Mouse (Mus musculus): ENCODE data around the gene Gtsf1.

The Gtsf1 gene

DNA sequence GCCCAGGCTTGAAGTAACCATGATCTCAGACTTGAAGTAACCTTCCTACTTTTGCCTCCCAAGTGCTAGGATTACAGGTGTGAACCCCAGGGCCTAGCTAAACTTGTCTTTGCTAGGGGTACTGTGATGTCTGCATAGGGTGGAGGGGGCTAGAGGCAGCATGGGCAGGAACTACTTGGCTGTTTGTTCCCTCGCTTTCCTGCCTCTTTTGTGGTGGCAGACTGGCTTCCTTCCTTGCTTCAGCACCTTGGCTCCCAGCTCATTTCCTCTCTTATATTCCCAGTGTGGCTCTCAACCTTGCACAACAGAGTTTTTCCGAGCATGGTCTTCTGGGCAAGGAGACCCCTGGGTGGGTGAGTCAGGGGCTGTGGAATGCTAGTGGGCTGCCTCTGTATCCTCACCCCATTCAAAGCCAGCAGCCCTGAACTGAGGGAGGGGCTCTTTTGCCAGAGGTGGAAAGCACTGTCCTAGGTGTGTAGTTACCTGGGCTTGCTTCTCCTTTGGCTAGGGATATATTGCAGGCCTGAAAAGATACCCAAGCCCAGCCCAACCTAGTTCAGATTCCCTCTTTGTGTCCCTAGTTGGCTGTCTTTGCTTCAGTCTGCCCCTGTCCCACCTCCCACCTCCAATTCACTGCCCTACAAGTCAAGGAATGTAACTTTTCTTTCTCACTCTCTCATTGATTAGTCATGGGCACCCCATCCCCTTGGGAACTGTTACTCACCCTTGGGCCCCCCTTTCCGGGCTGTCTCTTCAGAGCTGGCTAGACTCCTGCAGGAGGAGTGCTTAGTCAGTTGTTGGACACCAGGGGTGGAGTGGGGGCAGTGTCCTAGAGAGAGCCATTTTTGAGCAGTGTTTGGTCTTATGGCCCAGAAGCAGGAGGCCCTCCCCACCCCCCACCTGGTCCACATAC is 52.3 kb downstream of the Gtsf1 start:
- DNase-seq (ENCODE audit: low spot score) = no peak

- no peak for DNase-seq (ENCODE audit: low spot score)
Measured at GRCm38 (mm10) chr15:103376837-103377269, 53.4 kb downstream of the Gtsf1 start.

DNA sequence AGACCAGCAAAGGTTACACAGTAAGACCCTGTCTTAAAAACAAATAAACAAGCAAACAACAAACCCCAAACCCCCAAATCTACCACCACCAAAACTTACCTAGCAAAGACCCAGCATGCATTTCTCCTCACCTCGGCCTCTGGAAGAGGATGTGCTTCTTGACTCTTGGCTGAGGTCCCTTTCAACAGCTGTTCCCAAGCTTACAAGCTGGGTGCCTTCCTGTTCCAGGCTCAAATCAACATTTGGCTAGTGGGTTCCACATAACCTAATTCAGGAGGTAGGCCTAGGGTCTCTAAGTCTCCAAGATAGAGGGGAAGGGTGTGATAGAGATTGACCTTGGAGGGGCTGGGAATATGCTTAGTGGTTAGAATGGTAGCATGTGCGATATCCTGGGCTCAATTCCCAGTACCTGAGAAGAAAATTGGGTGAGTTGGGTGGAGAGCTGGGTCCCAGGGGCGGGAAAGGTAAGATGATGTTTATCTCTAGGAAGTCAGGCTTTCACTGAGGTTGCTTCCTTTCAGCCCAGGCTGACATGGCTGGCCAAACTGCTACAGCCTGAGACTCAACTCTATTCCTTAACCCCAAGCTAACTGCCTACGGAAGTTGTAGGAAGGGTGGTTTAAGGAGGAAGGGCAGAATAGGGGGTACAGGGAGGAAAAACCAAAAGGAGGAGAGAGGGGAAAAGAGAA is 55.0 kb downstream of the Gtsf1 start:
- DNase-seq (ENCODE audit: low spot score) = no peak

DNA sequence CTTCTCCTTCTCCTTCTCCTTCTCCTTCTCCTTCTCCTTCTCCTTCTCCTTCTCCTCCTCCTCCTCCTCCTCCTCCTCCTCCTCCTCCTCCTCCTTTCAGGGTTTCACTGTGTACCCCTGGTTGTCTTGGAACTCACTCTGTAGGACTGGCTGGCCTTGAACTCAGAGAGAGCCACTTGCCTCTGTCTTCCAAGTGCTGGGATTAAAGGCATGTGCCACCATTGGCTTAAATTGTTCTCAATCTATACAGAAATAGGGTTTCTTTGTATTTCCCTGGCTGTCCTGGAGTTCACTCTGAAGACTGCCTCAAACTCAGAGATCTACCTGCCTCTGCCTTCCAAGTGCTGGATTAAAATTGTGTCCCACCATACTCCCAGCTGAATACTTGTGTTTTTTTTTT is 57.8 kb downstream of the Gtsf1 start:
- no peak for DNase-seq (ENCODE audit: low spot score)

DNA sequence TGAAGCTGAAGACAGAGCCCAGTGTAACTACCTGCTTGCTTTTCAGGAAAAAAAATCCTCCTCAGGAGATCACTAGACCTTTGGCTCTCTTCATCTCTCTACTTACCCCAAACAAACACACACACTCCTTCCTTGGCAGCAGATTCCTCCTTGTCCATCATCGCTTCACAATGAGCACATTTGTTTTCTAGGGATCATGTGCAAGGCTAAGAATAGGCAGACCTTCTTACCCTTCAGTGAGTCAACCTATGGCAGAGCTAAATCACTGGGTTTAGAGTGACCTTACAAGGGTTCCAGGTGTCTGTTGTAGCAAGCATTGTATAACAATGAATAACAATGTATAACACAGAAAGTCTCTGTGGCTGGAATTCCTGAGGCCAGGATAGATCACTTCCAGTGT is 58.5 kb downstream of the Gtsf1 start:
- no peak for DNase-seq (ENCODE audit: low spot score)

- DNase-seq (ENCODE audit: low spot score) = no peak
Measured at GRCm38 (mm10) chr15:103371208-103371607, 59.1 kb downstream of the Gtsf1 start.

GRCm38 (mm10) chr15:103370462-103370861 is 59.8 kb downstream of the Gtsf1 start:
- DNase-seq (ENCODE audit: low spot score) = no peak

DNA sequence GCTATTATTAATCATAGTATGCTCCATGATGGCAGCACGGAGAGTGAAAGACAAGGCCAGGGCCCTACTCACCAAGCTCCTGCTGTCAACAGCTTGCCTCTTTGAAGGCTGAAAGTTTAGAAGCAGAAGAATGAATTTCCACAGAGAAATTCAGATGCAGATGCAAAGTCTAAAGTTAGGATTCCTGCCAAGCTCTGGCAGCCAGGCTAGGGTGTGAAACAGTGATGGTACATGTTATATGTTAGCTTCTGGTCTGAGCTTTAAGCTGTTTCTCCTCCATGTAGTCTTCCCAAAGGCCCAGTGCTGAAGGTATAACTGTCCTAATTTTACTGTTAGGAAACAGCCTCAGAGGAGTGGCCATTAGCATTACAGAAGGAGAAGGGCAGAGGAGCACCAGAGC is 61.1 kb downstream of the Gtsf1 start:
- no peak for DNase-seq (ENCODE audit: low spot score)

GRCm38 (mm10) chr15:103368179-103368940 is 61.9 kb downstream of the Gtsf1 start:
- DNase-seq (ENCODE audit: low spot score) = no peak

GRCm38 (mm10) chr15:103366376-103367149 is 63.7 kb downstream of the Gtsf1 start, which contains the start of gene Itga5:
Itga5 (minus strand) TSS chr15:103366763.
- DNase-seq (ENCODE audit: low spot score) = peak; percentile 74

DNA sequence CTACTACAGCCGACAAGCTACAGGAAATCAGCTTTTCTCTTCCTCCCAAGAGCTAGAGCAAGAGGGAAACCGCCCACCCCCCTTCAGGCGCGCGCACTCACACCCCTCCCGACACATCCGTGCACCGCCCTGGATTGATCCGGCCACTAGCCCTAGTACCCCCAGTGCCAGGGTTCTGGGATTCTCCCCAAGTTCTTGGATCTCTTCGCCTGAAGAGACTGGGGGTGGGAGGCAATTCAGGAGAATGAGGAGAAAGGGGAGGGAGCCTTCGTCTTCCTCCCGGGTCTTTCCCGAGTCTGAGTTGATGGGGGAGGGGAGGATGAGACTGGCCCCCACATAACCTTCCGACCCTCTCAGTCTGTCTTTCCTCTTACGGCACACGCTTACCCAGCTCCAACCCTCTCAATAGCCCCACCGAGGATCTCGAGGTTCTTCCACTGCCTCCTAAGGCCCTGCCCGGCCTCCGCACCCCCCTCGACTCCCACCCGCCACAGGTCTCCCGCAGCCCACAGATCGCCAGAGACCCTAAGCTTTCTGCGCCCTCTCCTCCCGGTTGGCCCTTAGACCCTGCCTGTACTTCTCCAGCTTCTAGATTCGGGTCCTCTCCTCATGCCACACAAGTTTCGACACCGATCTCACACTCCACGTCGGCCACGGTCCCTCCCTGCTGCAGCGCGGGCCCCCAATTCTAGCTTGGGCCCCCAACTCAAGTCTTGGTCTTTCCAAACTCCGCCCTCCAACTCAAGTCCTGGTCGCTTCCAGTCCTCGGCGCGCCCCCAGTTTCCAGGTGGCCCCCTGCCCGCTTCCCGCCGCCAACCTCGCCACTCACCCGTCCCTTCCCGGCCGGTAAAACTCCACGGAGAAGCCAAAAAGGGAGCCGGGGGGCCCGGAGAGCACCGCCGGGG is 64.5 kb downstream of the Gtsf1 start:
- DNase-seq (ENCODE audit: low spot score) = no peak

DNA sequence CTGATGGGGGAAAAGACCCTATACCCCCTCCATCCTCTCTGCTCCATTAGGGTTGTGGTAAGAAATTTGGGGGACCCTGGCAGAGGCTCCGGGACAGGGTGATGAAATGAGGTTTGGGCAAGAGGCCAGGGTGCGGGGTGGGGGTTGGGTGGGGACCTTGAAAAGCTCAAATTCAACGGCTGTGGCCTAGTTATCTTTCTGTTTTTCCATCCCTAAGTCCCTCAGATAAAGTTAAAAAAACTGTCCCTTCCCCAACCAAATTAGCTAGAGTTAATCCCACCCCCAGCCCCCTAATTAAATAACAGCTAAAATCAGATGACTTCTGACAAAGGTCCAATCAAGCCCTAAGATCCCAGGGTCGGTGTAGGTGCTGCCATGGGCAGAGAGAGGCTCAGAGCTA is 65.5 kb downstream of the Gtsf1 start:
- no peak for DNase-seq (ENCODE audit: low spot score)

DNA sequence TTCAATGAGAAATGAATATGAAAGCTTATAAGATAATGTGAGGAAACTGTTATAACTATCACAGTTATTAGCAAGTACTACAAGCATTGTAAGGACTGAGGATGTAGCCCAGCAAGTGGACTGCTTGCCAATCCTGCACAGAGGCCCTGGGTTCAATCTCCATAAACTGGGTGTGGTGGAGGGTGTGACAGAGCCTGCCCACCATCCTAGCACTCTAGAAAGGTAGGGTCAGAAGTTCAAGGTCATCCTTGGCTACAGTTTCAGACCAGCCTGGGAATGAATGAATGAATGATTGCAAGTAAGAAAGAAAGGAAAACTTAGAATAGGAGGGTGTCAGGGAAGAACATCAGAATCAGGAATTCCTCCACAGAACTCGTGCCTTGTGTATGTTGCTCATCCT is 66.5 kb downstream of the Gtsf1 start:
- no peak for DNase-seq (ENCODE audit: low spot score)

- no peak for DNase-seq (ENCODE audit: low spot score)
Measured at GRCm38 (mm10) chr15:103362950-103363349, 67.3 kb downstream of the Gtsf1 start.

- DNase-seq (ENCODE audit: low spot score) = no peak
Measured at GRCm38 (mm10) chr15:103362333-103362732, 67.9 kb downstream of the Gtsf1 start.

DNA sequence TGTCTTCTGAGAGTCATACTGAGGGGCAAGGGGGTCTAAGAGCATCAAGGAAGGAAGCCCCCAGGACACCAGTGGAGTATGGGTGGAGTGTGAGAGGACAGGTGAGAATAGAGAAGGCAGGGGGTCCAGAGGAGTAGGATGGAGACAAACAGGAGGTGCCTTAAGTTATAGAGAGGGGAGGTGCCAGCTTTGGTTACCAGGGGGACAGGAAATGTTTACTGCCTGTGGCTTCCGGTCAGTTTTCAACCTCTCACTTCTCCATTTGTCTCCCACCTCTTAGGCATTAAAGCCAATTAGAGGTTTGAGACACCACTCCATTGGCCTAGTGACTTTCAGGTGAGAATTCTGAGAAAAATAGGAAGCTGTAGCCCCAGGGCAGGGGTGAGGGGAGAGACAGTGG is 69.0 kb downstream of the Gtsf1 start:
- DNase-seq (ENCODE audit: low spot score) = no peak

- no peak for DNase-seq (ENCODE audit: low spot score)
Measured at GRCm38 (mm10) chr15:103359869-103360602, 70.2 kb downstream of the Gtsf1 start.

GRCm38 (mm10) chr15:103359122-103359510 is 71.2 kb downstream of the Gtsf1 start:
- no peak for DNase-seq (ENCODE audit: low spot score)

DNA sequence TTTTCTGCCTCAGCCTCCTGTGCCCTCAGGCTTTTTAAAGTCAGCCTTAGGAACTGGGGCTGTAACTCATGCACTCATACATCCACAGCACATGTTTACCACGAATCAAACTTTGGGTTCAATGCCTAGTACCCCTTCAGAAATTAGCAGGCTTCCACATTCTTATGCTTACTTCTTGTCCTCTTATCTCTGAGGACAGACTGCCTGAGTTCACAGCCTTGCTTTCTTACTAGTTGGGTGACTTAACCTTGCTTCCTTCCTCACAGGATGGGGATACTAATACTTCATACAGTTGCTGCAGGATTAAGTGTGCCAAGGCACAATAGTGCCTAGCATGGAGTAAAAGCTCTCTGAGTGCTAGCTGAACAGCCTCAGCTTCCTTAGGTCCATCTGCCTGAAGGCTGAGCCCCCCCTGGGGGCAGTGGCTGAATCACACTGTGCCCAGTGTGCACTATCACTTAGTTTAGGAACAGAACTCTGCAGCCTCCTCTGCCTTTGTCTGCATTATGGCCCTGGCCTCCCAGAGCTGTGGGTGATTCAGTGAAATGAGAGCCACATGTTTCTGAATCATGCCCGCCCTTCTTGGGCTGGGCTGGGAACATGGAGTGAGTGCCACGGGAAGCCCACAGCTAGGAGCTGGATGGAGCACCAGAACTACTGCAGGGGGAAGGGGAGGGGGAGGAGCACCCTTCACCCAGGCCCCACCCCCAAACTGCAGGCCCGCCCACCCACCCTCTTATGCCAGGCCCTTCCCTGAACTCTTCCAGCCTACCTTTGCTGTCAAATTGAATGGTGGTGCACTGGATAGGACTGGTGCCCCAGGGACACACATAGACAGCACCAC is 71.8 kb downstream of the Gtsf1 start:
- DNase-seq (ENCODE audit: low spot score) = no peak
